Mouse (Mus musculus) myocyte (in vitro differentiated cells): ENCODE measurements around the gene Ccdc93. TPM values are rescaled to one million over a fixed set of nuclear protein-coding genes. Genes with fewer than 3 reads are reported as not detected.

ENCODE experiments used
- H3K27me3 ChIP-seq: one replicate; pipeline ENCODE4 v1.6.1; 2011; ENCODE audit not compliant: control insufficient read depth, insufficient read depth, insufficient read length
- H3K36me3 ChIP-seq: one replicate; pipeline ENCODE4 v1.6.1; 2011; ENCODE audit not compliant: control insufficient read depth, insufficient read depth
- H3K4me2 ChIP-seq: one replicate; pipeline ENCODE4 v1.6.1; 2011; ENCODE audit warnings: low read depth, control low read depth
- H3K4me3 ChIP-seq: one replicate; pipeline ENCODE4 v1.5.1; 2011; ENCODE audit warnings: mild to moderate bottlenecking, control low read depth, moderate library complexity
- H3K79me2 ChIP-seq: one replicate; pipeline ENCODE4 v1.6.1; 2011; ENCODE audit not compliant: control insufficient read depth, insufficient read depth
- H3ac ChIP-seq: one replicate; pipeline ENCODE4 v1.6.1; 2011; ENCODE audit not compliant: control insufficient read depth, insufficient read length
- CEBPB ChIP-seq: IDR thresholded peaks from 2 replicates; pipeline ENCODE4 v1.6.1; 2011; ENCODE audit warnings: mild to moderate bottlenecking, moderate library complexity; ENCODE audit not compliant: poor library complexity, insufficient read depth, severe bottlenecking
- E2F4 ChIP-seq: IDR thresholded peaks from one replicate; pipeline ENCODE4 v1.6.1; 2011; ENCODE audit warnings: mild to moderate bottlenecking, control low read depth, moderate library complexity; ENCODE audit not compliant: insufficient read depth
- MAX ChIP-seq: IDR thresholded peaks from one replicate; pipeline ENCODE4 v1.6.1; 2011; ENCODE audit warnings: low read depth, mild to moderate bottlenecking, control low read depth
- MYOD1 ChIP-seq, 3 experiments: IDR thresholded peaks; one replicate each; pipeline ENCODE4 v1.6.1; 2011; ENCODE audit warnings: control low read depth in 2 of 3, low read depth in 2 of 3, mild to moderate bottlenecking in 2 of 3, moderate library complexity in 1 of 3; ENCODE audit not compliant: insufficient read length in 2 of 3, control insufficient read depth in 1 of 3
- MYOG ChIP-seq, 3 experiments: IDR thresholded peaks; one replicate each; pipeline ENCODE4 v1.6.1; 2011; ENCODE audit warnings: control low read depth in 2 of 3, low read depth in 2 of 3, mild to moderate bottlenecking in 2 of 3; ENCODE audit not compliant: insufficient read length in 2 of 3, control insufficient read depth in 1 of 3, insufficient read depth in 1 of 3
- POLR2A ChIP-seq: IDR thresholded peaks from one replicate; pipeline ENCODE4 v1.6.1; 2011; ENCODE audit warnings: low read depth, mild to moderate bottlenecking, control low read depth, moderate library complexity; ENCODE audit not compliant: insufficient read length
- POLR2AphosphoS2 ChIP-seq: IDR thresholded peaks from one replicate; pipeline ENCODE4 v1.6.1; 2011; ENCODE audit warnings: low read depth, control low read depth; ENCODE audit not compliant: insufficient read length
- REST ChIP-seq: IDR thresholded peaks from one replicate; pipeline ENCODE4 v1.6.1; 2011; ENCODE audit warnings: mild to moderate bottlenecking, control low read depth, moderate library complexity; ENCODE audit not compliant: insufficient read depth, insufficient read length
- SRF ChIP-seq: IDR thresholded peaks from one replicate; pipeline ENCODE4 v1.6.1; 2011; ENCODE audit warnings: low read depth; ENCODE audit not compliant: control insufficient read depth, insufficient read length
- TCF12 ChIP-seq: IDR thresholded peaks from one replicate; pipeline ENCODE4 v1.6.1; 2011; ENCODE audit warnings: mild to moderate bottlenecking, control low read depth; ENCODE audit not compliant: poor library complexity, insufficient read depth, severe bottlenecking
- TCF3 ChIP-seq: IDR thresholded peaks from one replicate; pipeline ENCODE4 v1.6.1; 2011; ENCODE audit warnings: low read depth, control low read depth; ENCODE audit not compliant: insufficient read length
- USF1 ChIP-seq: IDR thresholded peaks from one replicate; pipeline ENCODE4 v1.6.1; 2011; ENCODE audit warnings: low read depth, mild to moderate bottlenecking, control low read depth, moderate library complexity
- polyA plus RNA-seq: library from polyadenylated mRNA; unstranded; fragments of >200 nt; fragmentation: generic; extraction: Trizol; gene quantifications from one replicate; pipeline ENCODE4 v1.2.1, GENCODE M21; 2012; ENCODE audit warnings: missing spikeins

The Ccdc93 gene
- polyA plus RNA-seq, 1 experiment = 5.2 TPM

DNA sequence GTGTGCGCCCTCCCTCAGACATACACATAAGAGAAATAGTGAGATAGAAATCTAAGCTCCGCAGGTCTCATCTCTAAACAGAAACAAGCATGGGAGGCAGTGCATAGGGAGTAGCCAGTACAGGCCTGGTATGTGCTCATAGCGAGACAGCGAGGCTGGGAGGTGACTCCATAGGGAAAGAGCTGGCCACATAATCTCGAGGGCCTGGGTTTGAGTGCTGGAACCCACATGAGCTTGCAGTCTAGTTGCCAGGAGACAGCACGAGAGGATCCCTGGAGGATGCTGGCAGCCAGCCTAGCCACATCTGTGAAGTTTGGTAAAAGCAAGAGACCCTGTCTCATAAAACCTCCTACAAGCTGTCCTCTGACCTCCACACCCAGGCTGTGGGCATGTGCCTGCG, 20.2 kb downstream of the Ccdc93 start:
- H3K4me2 ChIP-seq = no peak overlapping the region
- H3K4me3 ChIP-seq = no peak overlapping the region
- peaks cover 16% of the 10 kb centered on the region for H3K36me3 ChIP-seq
- H3ac ChIP-seq = no peak overlapping the region
- TF ChIP-seq POLR2A (no peak), USF1 (no peak), REST (no peak), POLR2AphosphoS2 (no peak), TCF12 (no peak), CEBPB (no peak), E2F4 (no peak), TCF3 (no peak), MYOD1 (IDR thresholded peaks at IDR 0.05; ENCODE audit: control insufficient read depth in 1 of 3, insufficient read length in 2 of 3, low read depth in 2 of 3) (no peak), MAX (no peak), SRF (no peak), MYOG (IDR thresholded peaks at IDR 0.05; ENCODE audit: control insufficient read depth in 1 of 3, insufficient read depth in 1 of 3, insufficient read length in 2 of 3, low read depth in 2 of 3) (no peak)
- H3K27me3 ChIP-seq = no peaks in the 10 kb centered on the region
- no peaks in the 10 kb centered on the region for H3K79me2 ChIP-seq

DNA sequence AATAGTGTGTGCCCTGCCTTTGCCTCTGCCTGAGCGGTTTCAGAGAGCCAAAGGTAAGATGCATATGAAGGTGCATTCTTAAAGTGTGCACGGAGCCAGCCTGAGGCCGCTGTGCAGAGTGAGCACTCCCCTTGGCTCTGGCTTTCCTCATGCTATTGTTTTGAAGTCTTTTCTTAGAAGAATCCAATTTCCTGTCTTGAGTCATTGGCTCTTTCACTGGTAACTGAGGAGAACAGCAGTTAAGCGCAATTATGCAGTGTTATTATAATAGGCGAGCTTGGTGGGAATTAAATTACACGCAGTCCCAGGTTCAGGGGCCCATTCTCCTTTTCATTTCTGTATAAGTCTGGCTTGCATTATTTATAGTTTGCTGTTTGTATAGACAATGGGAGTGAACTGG, 21.6 kb downstream of the Ccdc93 start:
- H3ac ChIP-seq = no peak overlapping the region
- peaks cover 19% of the 10 kb centered on the region for H3K36me3 ChIP-seq
- no peaks in the 10 kb centered on the region for H3K27me3 ChIP-seq
- no peak for TF ChIP-seq MAX
- no peak for TF ChIP-seq SRF
- TF ChIP-seq POLR2A = no peak
- no peak for TF ChIP-seq MYOD1 (IDR thresholded peaks at IDR 0.05; ENCODE audit: control insufficient read depth in 1 of 3, insufficient read length in 2 of 3, low read depth in 2 of 3)
- TF ChIP-seq REST = no peak
- TF ChIP-seq USF1 = no peak
- TF ChIP-seq TCF12 = no peak
- TF ChIP-seq MYOG (IDR thresholded peaks at IDR 0.05; ENCODE audit: control insufficient read depth in 1 of 3, insufficient read depth in 1 of 3, insufficient read length in 2 of 3, low read depth in 2 of 3) = no peak
- TF ChIP-seq TCF3 = no peak
- TF ChIP-seq CEBPB = no peak
- no peak for TF ChIP-seq E2F4
- TF ChIP-seq POLR2AphosphoS2 = no peak
- no peaks in the 10 kb centered on the region for H3K79me2 ChIP-seq
- H3K4me3 ChIP-seq = no peak overlapping the region
- H3K4me2 ChIP-seq = no peak overlapping the region

DNA sequence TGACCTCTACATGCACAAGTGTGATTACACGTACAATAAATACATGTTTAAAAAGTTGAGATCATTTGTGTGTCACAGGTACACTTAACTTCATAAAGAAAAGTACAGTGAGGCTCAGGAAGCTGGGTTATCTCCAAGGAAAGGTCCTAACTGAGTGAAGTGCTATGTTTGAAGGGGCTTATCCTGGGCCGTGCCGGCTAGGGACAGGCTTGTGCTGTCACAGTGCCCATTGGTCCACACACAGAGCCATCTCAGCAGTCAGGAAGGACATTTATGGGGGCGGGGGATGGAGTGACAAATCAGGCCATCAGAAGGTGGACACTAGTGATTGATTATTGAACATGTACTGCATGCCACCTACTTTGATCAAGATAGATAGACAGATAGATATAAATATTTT, 22.2 kb downstream of the Ccdc93 start:
- H3ac ChIP-seq = no peak overlapping the region
- peaks cover 19% of the 10 kb centered on the region for H3K36me3 ChIP-seq
- H3K4me3 ChIP-seq = no peak overlapping the region
- no peaks in the 10 kb centered on the region for H3K79me2 ChIP-seq
- TF ChIP-seq POLR2AphosphoS2 (no peak), SRF (no peak)
- H3K4me2 ChIP-seq = no peak overlapping the region
- H3K27me3 ChIP-seq = no peaks in the 10 kb centered on the region

DNA sequence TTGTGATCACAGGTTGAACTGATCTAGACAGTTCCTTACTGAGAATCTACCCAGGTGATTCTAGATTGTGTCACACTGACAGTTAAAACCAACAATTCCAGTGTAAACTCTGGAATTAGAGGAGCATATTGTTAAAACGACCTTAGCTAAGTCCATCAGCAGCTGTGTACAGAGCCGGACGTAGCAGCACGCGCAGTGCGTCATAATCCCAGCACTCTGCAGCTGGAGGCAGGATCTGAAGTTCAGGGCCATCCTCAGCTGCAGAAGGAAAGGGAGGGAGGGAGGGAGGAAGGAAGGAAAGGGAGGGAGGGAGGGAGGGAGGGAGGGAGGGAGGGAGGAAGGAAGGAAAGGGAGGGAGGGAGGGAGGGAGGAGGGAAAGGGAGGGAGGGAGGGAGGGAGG, 24.1 kb downstream of the Ccdc93 start:
- TF ChIP-seq REST (no peak), TCF3 (no peak), MYOD1 (IDR thresholded peaks at IDR 0.05; ENCODE audit: control insufficient read depth in 1 of 3, insufficient read length in 2 of 3, low read depth in 2 of 3) (no peak), MYOG (IDR thresholded peaks at IDR 0.05; ENCODE audit: control insufficient read depth in 1 of 3, insufficient read depth in 1 of 3, insufficient read length in 2 of 3, low read depth in 2 of 3) (no peak), TCF12 (no peak), SRF (no peak), CEBPB (no peak), POLR2AphosphoS2 (no peak), USF1 (no peak), POLR2A (no peak)
- no peaks in the 10 kb centered on the region for H3K79me2 ChIP-seq
- H3K27me3 ChIP-seq = no peaks in the 10 kb centered on the region
- H3K36me3 ChIP-seq = peaks cover 11% of the 10 kb centered on the region
- no peak overlapping the region for H3ac ChIP-seq
- no peak overlapping the region for H3K4me2 ChIP-seq
- no peak overlapping the region for H3K4me3 ChIP-seq

DNA sequence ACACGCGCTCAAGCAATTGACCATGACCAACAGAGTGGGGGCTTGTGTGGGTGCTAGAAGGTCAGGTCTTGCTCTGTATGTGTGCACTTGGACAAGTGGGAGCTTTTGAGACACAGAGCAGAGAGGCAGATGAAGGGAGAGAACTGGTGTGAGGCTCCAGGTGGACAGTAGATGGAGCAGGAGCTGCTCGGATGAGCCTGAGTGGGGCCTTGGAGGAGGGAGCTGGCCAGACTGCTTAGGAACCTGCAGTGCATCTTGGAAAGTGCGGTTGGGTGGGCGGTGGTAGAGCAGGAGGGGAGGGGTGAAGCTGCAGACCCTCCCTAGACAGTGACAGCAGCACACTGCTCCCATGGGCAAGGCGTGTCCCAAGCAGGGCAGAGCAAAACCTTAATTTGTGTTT, 29.2 kb downstream of the Ccdc93 start:
- H3K27me3 ChIP-seq = no peaks in the 10 kb centered on the region
- no peak overlapping the region for H3K4me3 ChIP-seq
- H3K36me3 ChIP-seq = peaks cover 13% of the 10 kb centered on the region

More for the DNA sequence above, 29.2 kb downstream of the Ccdc93 start:
- H3K4me2 ChIP-seq = no peak overlapping the region
- H3K79me2 ChIP-seq = no peaks in the 10 kb centered on the region
- H3ac ChIP-seq = no peak overlapping the region
- no peak for TF ChIP-seq TCF3
- TF ChIP-seq POLR2AphosphoS2 = no peak
- TF ChIP-seq POLR2A = no peak
- no peak for TF ChIP-seq E2F4
- no peak for TF ChIP-seq TCF12
